Mouse (Mus musculus) C2C12 (cell line): ENCODE data around the gene Gzmg. TPM values are rescaled to one million over a fixed set of nuclear protein-coding genes. Genes with fewer than 3 reads are reported as not detected.
A peak's percentile ranks its signal among the peaks of the same experiment; 100 is the strongest.
"Not testable (repeated sequence)": the region's sequence is repeated elsewhere in the genome, so short reads cannot be mapped to it uniquely, and the experiment has no call there.

Experiments used
- H3K27me3 ChIP-seq: one replicate; pipeline ENCODE4 v1.6.1; 2011; ENCODE audit not compliant: control insufficient read depth, insufficient read depth, insufficient read length
- H3K36me3 ChIP-seq: one replicate; pipeline ENCODE4 v1.6.1; 2011; ENCODE audit not compliant: control insufficient read depth, insufficient read depth
- H3K4me3 ChIP-seq: one replicate; pipeline ENCODE4 v1.5.1; 2011; ENCODE audit warnings: mild to moderate bottlenecking, control low read depth; ENCODE audit not compliant: poor library complexity, insufficient read depth, severe bottlenecking
- H3K79me2 ChIP-seq: one replicate; pipeline ENCODE4 v1.6.1; 2011; ENCODE audit not compliant: control insufficient read depth, insufficient read depth
- H3K79me3 ChIP-seq: one replicate; pipeline ENCODE4 v1.6.1; 2011; ENCODE audit warnings: low read depth, control low read depth
- H3ac ChIP-seq: one replicate; pipeline ENCODE3; 2011; ENCODE audit warnings: low read depth; ENCODE audit not compliant: control insufficient read depth, insufficient read length
- CEBPB ChIP-seq: IDR thresholded peaks from one replicate; pipeline ENCODE4 v1.6.1; 2011; ENCODE audit warnings: low read depth, mild to moderate bottlenecking, control low read depth, moderate library complexity
- CTCF ChIP-seq: IDR thresholded peaks from one replicate; pipeline ENCODE4 v1.5.1; 2011; ENCODE audit not compliant: control insufficient read depth, insufficient read depth, insufficient read length
- FOSL1 ChIP-seq: IDR thresholded peaks from one replicate; pipeline ENCODE4 v1.8.0; 2011; ENCODE audit warnings: mild to moderate bottlenecking, low read length; ENCODE audit not compliant: poor library complexity, insufficient read depth, severe bottlenecking
- MAX ChIP-seq: IDR thresholded peaks from one replicate; pipeline ENCODE4 v1.6.1; 2011; ENCODE audit warnings: mild to moderate bottlenecking, control low read depth
- MYOD1 ChIP-seq: IDR thresholded peaks from one replicate; pipeline ENCODE4 v1.6.1; 2011; ENCODE audit warnings: low read depth; ENCODE audit not compliant: control insufficient read depth, insufficient read length
- MYOG ChIP-seq: IDR thresholded peaks from one replicate; pipeline ENCODE4 v1.6.1; 2011; ENCODE audit not compliant: control insufficient read depth, insufficient read length; ENCODE audit errors: extremely low read depth
- USF1 ChIP-seq: IDR thresholded peaks from one replicate; pipeline ENCODE4 v1.6.1; 2011; ENCODE audit warnings: low read depth, mild to moderate bottlenecking, control low read depth, moderate library complexity
- polyA plus RNA-seq: library from polyadenylated mRNA; unstranded; fragments of >200 nt; fragmentation: generic; extraction: Trizol; gene quantifications from one replicate; pipeline ENCODE4 v1.2.1, GENCODE M21; 2012; ENCODE audit warnings: missing spikeins

Gzmg gene
- polyA plus RNA-seq, 1 experiment, result not detected

- Histone ChIP-seq H3K27me3 (peaks cover 15% of the 10 kb centered on the region), H3K4me3 (no peak within 1 kb of the TSS), H3ac (no peak within 1 kb of the TSS), H3K79me2 (no peaks in the 10 kb centered on the region), H3K79me3 (no peaks in the 10 kb centered on the region), H3K36me3 (no peaks in the 10 kb centered on the region)
- TF ChIP-seq USF1 (no peak), CEBPB (no peak), CTCF (no peak), FOSL1 (no peak), MAX (no peak), MYOD1 (no peak), MYOG (no peak)
Measured at GRCm38 (mm10) chr14:56174499-56174898, 15.1 kb upstream of the Gzmg start, which contains the start of gene Gzmn. Gene Gzmn, minus strand, starts transcription at chr14:56174599.

- Histone ChIP-seq H3K4me3 (no peak overlapping the region), H3K79me2 (no peaks in the 10 kb centered on the region), H3K27me3 (peaks cover 8% of the 10 kb centered on the region), H3K79me3 (no peaks in the 10 kb centered on the region), H3K36me3 (no peaks in the 10 kb centered on the region), H3ac (no peak overlapping the region)
- TF ChIP-seq CEBPB, result no peak
- TF ChIP-seq FOSL1, result no peak
- no peak for TF ChIP-seq MAX
- TF ChIP-seq MYOG, result no peak
- no peak for TF ChIP-seq MYOD1
- TF ChIP-seq CTCF, result no peak
- TF ChIP-seq USF1, result no peak
Measured at GRCm38 (mm10) chr14:56173396-56173795, 14.0 kb upstream of the Gzmg start.

- no peak overlapping the region for H3ac ChIP-seq
- no peaks in the 10 kb centered on the region for H3K79me2 ChIP-seq
- no peaks in the 10 kb centered on the region for H3K79me3 ChIP-seq
- H3K27me3 ChIP-seq, result peaks cover 8% of the 10 kb centered on the region
- H3K4me3 ChIP-seq, result no peak overlapping the region
- no peak for TF ChIP-seq MYOG
- TF ChIP-seq CTCF, result no peak
- no peak for TF ChIP-seq FOSL1
- TF ChIP-seq MAX, result no peak
- no peak for TF ChIP-seq USF1
- no peak for TF ChIP-seq MYOD1
- no peak for TF ChIP-seq CEBPB
- H3K36me3 ChIP-seq, result no peaks in the 10 kb centered on the region
Measured at GRCm38 (mm10) chr14:56172744-56173143, 13.4 kb upstream of the Gzmg start.

- Histone ChIP-seq H3ac (no peak overlapping the region), H3K27me3 (peaks cover under 1% of the 10 kb centered on the region), H3K36me3 (no peaks in the 10 kb centered on the region), H3K79me3 (no peaks in the 10 kb centered on the region), H3K79me2 (no peaks in the 10 kb centered on the region), H3K4me3 (no peak overlapping the region)
- TF ChIP-seq MAX (no peak), MYOD1 (peak; percentile 13), CEBPB (no peak)
Measured at GRCm38 (mm10) chr14:56168009-56168408, 8.6 kb upstream of the Gzmg start.

GRCm38 (mm10) chr14:56162109-56162508, 2.7 kb upstream of the Gzmg start:
- no peaks in the 10 kb centered on the region for H3K27me3 ChIP-seq
- H3K4me3 ChIP-seq, result no peak overlapping the region
- no peaks in the 10 kb centered on the region for H3K79me2 ChIP-seq
- H3K36me3 ChIP-seq, result no peaks in the 10 kb centered on the region
- no peaks in the 10 kb centered on the region for H3K79me3 ChIP-seq
- TF ChIP-seq MAX, result no peak
- no peak for TF ChIP-seq MYOD1
- TF ChIP-seq MYOG, result no peak
- TF ChIP-seq USF1, result no peak
- no peak for TF ChIP-seq CTCF
- TF ChIP-seq CEBPB, result no peak
- TF ChIP-seq FOSL1, result no peak
- no peak overlapping the region for H3ac ChIP-seq

- Histone ChIP-seq H3K4me3 (no peak overlapping the region), H3K79me2 (no peaks in the 10 kb centered on the region), H3K79me3 (no peaks in the 10 kb centered on the region), H3ac (no peak overlapping the region), H3K36me3 (no peaks in the 10 kb centered on the region), H3K27me3 (no peaks in the 10 kb centered on the region)
- TF ChIP-seq CEBPB (no peak), MYOD1 (no peak), CTCF (no peak), USF1 (no peak), FOSL1 (no peak), MYOG (no peak), MAX (no peak)
Measured at GRCm38 (mm10) chr14:56155340-56155739, 4.0 kb downstream of the Gzmg start.

- H3K79me2 ChIP-seq, H3ac ChIP-seq, H3K4me3 ChIP-seq, H3K27me3 ChIP-seq, H3K36me3 ChIP-seq, H3K79me3 ChIP-seq: not testable (repeated sequence)
Measured at GRCm38 (mm10) chr14:56133675-56134074, 25.7 kb downstream of the Gzmg start.

GRCm38 (mm10) chr14:56132508-56132907, 26.9 kb downstream of the Gzmg start, which contains the start of gene Gzmd:
Gene Gzmd, minus strand, starts transcription at chr14:56132608.
- not testable (repeated sequence) for H3K4me3 ChIP-seq, H3K36me3 ChIP-seq, H3K79me2 ChIP-seq, H3K79me3 ChIP-seq, H3K27me3 ChIP-seq, H3ac ChIP-seq
